Mouse (Mus musculus) gastrocnemius, postnatal 14 days (tissue): Measurements from ENCODE around the gene Gm6096. TPM values are rescaled to one million over a fixed set of nuclear protein-coding genes. Genes with fewer than 3 reads are reported as not detected.

Experiments used
- DNase-seq: peaks from one replicate; pipeline ENCODE4 v3.0.0; 2021; ENCODE audit warnings: mixed read lengths
- intact Hi-C: fragments of 180-260 bp; cut with DNase I; formaldehyde crosslinking; loops from one replicate; pipeline ENCODE4 v1.15.1; 2025; ENCODE audit warnings: low total_unique reads
- total RNA-seq, 2 experiments: library from RNA; stranded (reverse); gene quantifications; 2 replicates each; pipeline ENCODE4 v1.2.3; 2021

The Gm6096 gene
- total RNA-seq, 2 experiments from 2014 or later = not detected

GRCm38 (mm10) chr7:34233909-34234609 is 16.8 kb upstream of the Gm6096 start:
- intact Hi-C loops = no loop called here
- peak; percentile 97 for DNase-seq

- intact Hi-C loops = no loop called here
- no peak for DNase-seq
These were observed 16.0 kb upstream of the Gm6096 start for GRCm38 (mm10) chr7:34234610-34235561.

GRCm38 (mm10) chr7:34235602-34236001 is 15.2 kb upstream of the Gm6096 start:
- intact Hi-C loops = no loop called here
- DNase-seq = no peak

- intact Hi-C loops = no loop called here
- DNase-seq = no peak
These were observed 12.8 kb upstream of the Gm6096 start for GRCm38 (mm10) chr7:34238086-34238485.

- intact Hi-C loops = no loop called here
- DNase-seq = no peak
These were observed 8.7 kb upstream of the Gm6096 start for GRCm38 (mm10) chr7:34242176-34242575.

GRCm38 (mm10) chr7:34246870-34247499 is 3.9 kb upstream of the Gm6096 start:
- intact Hi-C loops = no loop called here
- no peak for DNase-seq

DNA sequence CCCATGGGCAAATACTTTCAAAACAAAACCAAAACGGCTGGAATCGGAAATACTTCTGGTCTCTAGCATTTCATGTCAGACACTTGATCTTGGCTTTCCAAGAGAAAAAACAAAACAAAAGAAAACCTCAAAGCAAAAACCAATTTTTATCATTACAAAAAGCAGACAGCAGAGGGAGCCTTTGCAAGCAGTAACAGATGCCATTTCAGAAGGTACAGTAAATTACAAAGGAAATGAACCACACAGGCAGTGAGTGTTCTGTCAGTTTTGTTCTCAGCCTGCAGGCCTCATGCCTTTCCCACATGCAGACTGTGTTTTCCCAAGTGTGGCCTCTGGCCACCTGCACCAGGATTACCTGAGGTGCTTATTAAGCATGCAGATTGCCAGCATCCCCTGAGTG is 1.2 kb downstream of the Gm6096 start:
- DNase-seq = no peak
- intact Hi-C loops = loop anchor here (5.0 kb wide), 1 partner anchor 105 kb away; no protein-coding TSS in a partner anchor

DNA sequence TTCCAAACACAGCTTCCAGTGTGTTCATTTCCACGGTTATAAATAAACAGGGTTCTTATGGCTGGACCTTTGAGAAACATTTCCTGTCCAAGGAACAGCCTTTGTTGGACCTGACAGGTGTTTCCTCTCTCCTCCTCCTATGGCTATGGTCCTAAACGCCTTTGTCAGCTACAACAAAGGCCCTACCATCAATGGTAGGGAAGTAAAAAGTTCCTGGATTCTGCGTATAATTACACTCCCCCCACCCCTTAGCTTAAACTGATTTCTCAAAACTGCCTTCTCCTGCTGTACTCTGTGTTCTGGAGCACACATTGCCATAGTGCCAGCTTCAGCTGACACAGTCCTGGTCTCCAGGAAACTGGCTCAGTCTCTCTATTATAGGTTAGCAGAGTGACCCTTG is 4.3 kb downstream of the Gm6096 start:
- DNase-seq = no peak

DNA sequence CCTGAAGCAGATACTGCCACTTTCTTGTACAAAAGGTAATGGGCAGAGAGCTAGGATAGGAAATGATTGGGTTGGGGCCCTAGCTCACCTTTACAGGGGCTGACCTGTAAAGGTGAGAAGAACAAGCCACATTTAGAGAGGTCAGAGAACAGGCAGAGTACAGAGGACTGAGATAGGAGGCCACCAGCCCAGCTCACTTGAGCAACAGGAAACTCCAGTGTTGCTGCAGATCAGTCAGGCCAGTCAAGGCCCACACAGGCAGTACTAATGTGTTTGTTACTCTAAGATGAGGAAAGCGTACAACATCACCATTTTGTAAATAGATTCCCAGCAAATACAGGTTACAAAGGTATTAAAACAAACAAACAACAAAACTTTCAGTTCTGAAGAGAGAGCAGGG is 5.1 kb downstream of the Gm6096 start:
- intact Hi-C loops = no loop called here

More for the DNA sequence above, 4.3 kb downstream of the Gm6096 start:
- intact Hi-C loops = no loop called here

DNA sequence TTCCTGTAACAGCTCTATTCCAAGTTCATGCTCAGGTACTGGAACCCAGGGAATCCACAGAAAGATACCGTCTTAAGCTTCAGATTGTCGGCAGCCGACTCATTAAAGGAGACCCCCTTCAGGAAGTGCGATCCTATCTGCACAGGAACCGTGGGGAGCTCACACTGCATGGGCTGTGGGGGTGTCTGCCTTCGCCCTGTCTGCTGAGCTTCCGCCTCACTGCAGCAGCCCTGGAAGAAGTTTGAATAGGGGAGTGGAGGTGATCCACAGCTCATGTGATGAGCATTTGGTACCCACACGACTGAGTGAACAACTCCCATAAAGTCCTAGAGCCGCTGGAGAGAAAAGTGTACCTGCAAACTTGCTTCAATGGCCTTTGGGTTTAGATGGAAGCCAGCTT is 6.4 kb downstream of the Gm6096 start:
- DNase-seq = no peak
- intact Hi-C loops = no loop called here

More for the DNA sequence above, 5.1 kb downstream of the Gm6096 start:
- DNase-seq = no peak

DNA sequence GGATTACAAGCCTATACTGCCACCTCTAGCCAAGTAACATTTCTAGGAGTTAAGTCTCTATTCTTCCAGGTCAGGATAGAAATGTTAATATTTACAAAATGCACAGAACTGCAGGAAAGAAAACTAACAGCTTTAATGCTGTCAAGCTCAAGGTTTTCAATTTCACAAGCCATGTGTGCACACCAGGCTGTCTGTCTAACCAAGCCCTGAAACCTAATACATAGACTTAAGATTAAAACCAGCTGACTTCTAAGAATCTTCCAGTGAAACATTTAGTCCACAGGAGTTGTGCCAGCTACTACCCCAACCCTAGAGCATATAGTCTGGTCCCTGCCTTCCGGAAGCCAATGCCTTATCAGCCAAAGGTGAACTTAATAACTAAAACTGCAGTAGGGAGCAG is 7.6 kb downstream of the Gm6096 start:
- DNase-seq = no peak
- intact Hi-C loops = no loop called here

DNA sequence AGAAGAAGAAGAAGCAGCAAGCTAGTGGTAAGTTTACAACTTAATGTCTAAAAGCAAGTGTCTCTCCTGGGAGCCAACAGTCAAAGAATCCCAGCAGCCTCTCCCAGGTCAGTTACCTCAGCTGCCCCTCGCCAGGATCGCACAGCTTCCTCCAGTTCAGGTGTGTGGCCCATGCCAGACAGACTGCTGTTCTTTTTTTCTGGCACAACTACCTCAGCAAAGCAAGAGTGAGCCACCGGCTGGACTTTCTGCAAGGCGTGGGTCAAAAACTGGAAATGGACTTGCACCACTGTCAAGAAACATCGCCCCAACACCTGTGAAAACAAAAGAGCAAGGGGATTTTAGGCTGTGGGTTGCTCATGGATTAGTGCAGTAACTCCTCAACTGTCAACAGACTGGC is 12.6 kb downstream of the Gm6096 start:
- DNase-seq = no peak
- intact Hi-C loops = loop anchor here (5.0 kb wide), 1 partner anchor 79 kb away; no protein-coding TSS in a partner anchor

DNA sequence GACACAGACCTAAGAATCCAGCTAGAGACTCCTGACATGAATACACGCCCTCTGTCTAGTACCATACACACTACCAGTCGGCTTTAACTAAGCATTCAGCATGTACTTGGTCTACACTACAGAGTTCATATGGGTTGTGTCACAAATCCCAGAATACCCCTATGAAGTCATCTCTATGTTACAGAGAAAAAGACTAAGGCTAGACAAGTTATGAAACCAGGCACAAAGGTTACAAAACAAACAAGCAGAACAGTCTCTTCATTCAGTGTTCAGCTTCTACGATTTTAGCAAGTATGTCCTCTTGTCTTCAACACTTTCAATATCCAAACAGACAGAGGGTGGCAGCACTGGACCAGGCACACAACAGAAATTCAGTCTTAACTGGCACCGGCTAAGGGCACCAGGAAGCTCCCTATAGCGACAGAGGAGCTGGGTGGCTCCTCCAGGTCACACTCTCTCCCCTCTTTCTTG is 15.1 kb downstream of the Gm6096 start:
- intact Hi-C loops = loop anchor here (5.0 kb wide), 1 partner anchor 46 kb away; the partner anchor contains the start of gene 4931406P16Rik
- peak; percentile 65 for DNase-seq

- intact Hi-C loops = loop anchor here (5.0 kb wide), 1 partner anchor 46 kb away; the partner anchor contains the start of gene 4931406P16Rik
- no peak for DNase-seq
These were observed 15.6 kb downstream of the Gm6096 start for GRCm38 (mm10) chr7:34266421-34266820.

DNA sequence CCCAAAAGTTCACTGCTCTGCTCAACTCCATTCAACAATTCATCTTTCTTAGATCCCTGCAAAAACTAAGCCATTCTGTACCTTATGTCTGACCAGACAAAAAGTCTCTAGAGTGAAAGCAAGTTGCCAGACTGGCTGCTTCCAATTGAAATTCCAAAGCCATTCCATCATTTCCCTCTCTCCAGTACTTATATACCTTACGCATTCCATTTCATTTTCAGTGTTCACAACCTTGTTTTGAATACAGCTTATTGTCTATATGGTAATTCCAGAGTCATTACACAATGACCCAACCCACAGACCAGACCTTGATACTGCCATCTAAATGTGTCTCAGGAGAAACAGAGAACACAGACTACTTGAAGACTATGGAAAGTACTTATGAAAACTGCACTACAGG is 17.6 kb downstream of the Gm6096 start:
- intact Hi-C loops = loop anchor here (5.0 kb wide), 1 partner anchor 44 kb away; the partner anchor contains the start of gene 4931406P16Rik

DNA sequence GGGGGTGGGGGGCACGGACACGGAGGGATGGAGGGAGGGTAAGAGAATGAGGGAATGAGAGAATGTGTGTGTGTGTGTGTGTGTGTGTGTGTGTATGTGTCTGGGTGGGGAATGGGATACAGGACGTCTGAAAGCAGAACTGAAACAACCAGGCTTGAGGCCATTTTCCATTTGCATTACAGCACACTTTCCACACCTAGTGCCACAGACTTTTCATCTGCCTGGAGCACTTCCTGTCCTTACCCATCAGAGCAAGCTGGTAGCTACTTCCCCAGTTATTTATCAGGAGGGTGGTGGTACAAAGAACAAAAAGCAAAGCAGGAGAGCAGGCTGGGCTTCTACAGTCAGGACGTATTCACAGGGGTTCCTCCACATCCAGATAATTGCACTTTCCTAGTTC is 21.6 kb downstream of the Gm6096 start:
- intact Hi-C loops = no loop called here
- DNase-seq = no peak

More for the DNA sequence above, 17.6 kb downstream of the Gm6096 start:
- no peak for DNase-seq

DNA sequence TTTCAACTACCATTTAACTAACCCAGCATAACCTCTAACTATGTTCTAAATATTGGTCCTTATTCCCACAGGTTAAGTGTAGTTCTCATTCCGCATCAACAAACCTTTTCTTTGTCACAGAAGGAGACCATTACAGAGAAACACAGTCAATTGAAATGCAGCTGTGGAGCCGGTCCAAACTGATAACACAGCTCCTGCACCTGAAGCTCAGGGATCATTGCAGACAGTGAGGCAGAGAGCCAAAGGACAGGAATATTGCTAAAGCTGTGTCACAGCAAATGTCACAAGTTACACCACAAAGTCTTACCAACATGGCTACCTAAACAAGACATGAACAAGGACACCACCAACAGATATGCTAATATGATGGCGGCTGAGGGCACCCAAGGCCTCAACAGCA is 25.2 kb downstream of the Gm6096 start:
- intact Hi-C loops = no loop called here
- no peak for DNase-seq

DNA sequence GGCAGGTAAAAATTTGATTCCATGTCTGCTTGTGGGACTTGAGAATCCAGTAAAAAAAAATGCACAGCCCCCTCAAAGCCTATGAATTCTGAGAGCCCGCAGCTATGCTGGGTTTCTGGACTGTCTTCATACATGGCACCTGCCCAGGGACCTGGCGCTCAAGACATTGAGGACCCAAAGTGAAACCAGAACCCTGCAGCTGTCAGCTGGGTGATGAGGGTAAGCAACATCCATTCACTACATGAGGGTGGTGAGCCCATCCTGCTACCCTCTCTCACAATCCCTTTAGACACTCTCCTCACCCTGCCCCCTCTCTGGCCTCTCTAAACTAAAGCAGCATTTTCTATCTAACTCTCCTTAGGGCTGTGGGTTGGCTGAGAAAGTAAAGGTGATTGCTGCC is 26.8 kb downstream of the Gm6096 start:
- peak; percentile 40 for DNase-seq
- intact Hi-C loops = no loop called here

GRCm38 (mm10) chr7:34290450-34291151 is 39.8 kb downstream of the Gm6096 start:
- intact Hi-C loops = no loop called here
- DNase-seq = no peak
